Mouse (Mus musculus) neural tube, embryonic 11.5 days (tissue): ENCODE results near the gene Smoc2. TPM values are rescaled to one million over a fixed set of nuclear protein-coding genes. Genes with fewer than 3 reads are reported as not detected.
A peak's percentile ranks its signal among the peaks of the same experiment; 100 is the strongest.

Experiments used
- ATAC-seq: fragments of 200-750 bp; cut with Nextera tagmentation; 2 replicates; pipeline ENCODE4 v1.8.0; 2017; ENCODE audit warnings: moderate number of reproducible peaks, mild to moderate bottlenecking, moderate TSS enrichment, moderate library complexity; ENCODE audit not compliant: insufficient read depth, low FRiP score, low TSS enrichment
- DNase-seq: peaks from one replicate; pipeline ENCODE4 v3.0.0-alpha.2; 2015; ENCODE audit warnings: low spot score
- H3K27ac ChIP-seq: fragments of 300-500 bp; sonication (generic); 2 replicates; pipeline ENCODE4 v1.5.1; 2014; ENCODE audit warnings: low read depth, mild to moderate bottlenecking, low read length
- H3K27me3 ChIP-seq: fragments of 300-500 bp; sonication (generic); 2 replicates; pipeline ENCODE4 v1.6.1; 2014; ENCODE audit warnings: mild to moderate bottlenecking, low read length, mixed read lengths; ENCODE audit not compliant: control insufficient read depth, insufficient read depth
- H3K36me3 ChIP-seq: fragments of 300-500 bp; sonication (generic); 2 replicates; pipeline ENCODE4 v1.6.1; 2014; ENCODE audit warnings: mild to moderate bottlenecking, low read length, moderate library complexity, mixed read lengths; ENCODE audit not compliant: control insufficient read depth, insufficient read depth
- H3K4me1 ChIP-seq: fragments of 300-500 bp; sonication (generic); 2 replicates; pipeline ENCODE4 v1.6.1; 2014; ENCODE audit warnings: low read length, mixed read lengths; ENCODE audit not compliant: control insufficient read depth, insufficient read depth
- H3K4me2 ChIP-seq: fragments of 300-500 bp; sonication (generic); 2 replicates; pipeline ENCODE4 v1.6.1; 2014; ENCODE audit warnings: low read depth, mild to moderate bottlenecking, moderate library complexity
- H3K4me3 ChIP-seq: fragments of 300-500 bp; sonication (generic); 2 replicates; pipeline ENCODE4 v1.5.1; 2014; ENCODE audit warnings: low read depth, low read length
- H3K9ac ChIP-seq: fragments of 300-500 bp; sonication (generic); 2 replicates; pipeline ENCODE4 v1.6.1; 2014; ENCODE audit warnings: mild to moderate bottlenecking, low read length
- H3K9me3 ChIP-seq: fragments of 300-500 bp; sonication (generic); 2 replicates; pipeline ENCODE4 v1.6.1; 2016; ENCODE audit warnings: low read length; ENCODE audit not compliant: control insufficient read depth
- WGBS: fragments of 180-500 bp; shearing (Covaris S2); extraction: QIAGEN DNeasy Blood & Tissue Kit; methylation state at CpG from one replicate; pipeline ENCODE4 v1.1.7; 2014; 5-methylcytosine and 5-hydroxymethylcytosine counted together
- polyA plus RNA-seq: library from polyadenylated mRNA; unstranded; fragments of >200 nt; fragmentation: Nextera tagmentation; extraction: Ambion mirVana; gene quantifications from 2 replicates; pipeline ENCODE4 v1.2.1, GENCODE M21; 2014

The Smoc2 gene
- polyA plus RNA-seq, 1 experiment from 2014 or later = 17.1 TPM

DNA sequence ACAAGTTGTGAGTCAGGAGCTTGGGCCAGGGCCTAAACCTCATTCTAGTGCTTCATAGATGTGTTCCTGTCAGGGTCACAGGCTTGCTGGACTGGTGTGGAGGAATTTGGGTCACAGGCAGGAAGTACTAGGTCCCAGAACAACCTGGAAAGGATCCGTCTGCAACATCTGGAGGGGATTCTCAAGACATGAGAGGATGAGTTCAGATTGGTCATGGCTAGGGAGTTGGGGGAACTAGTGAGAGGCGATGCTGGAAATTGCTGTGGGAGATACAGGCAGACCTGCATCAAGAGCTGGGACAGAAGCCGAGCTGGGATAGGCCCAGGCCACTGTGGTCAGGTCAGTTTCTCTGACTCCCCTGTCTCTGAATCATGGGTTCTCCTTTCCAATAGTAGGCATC lies 15.8 kb downstream of the Smoc2 start:
- DNase-seq = no peak
- no peak for ATAC-seq

GRCm38 (mm10) chr17:14300361-14300760 lies 21.1 kb downstream of the Smoc2 start:
- Histone ChIP-seq H3K4me1 (no peaks in the 10 kb centered on the region), H3K27me3 (no peaks in the 10 kb centered on the region), H3K4me3 (no peak overlapping the region), H3K9me3 (no peaks in the 10 kb centered on the region), H3K9ac (no peak overlapping the region), H3K36me3 (no peaks in the 10 kb centered on the region), H3K27ac (no peak overlapping the region), H3K4me2 (no peak overlapping the region)
- no peak for ATAC-seq
- no peak for DNase-seq
- 85% methylated on average over 5 of the region's 5 CpGs for WGBS

More for the DNA sequence above, 15.8 kb downstream of the Smoc2 start:
- H3K4me3 ChIP-seq = no peak overlapping the region
- no peak overlapping the region for H3K27ac ChIP-seq
- no peak overlapping the region for H3K9ac ChIP-seq
- H3K27me3 ChIP-seq = no peaks in the 10 kb centered on the region
- H3K9me3 ChIP-seq = no peaks in the 10 kb centered on the region
- 92% methylated on average over 3 of the region's 3 CpGs for WGBS
- no peaks in the 10 kb centered on the region for H3K36me3 ChIP-seq
- no peaks in the 10 kb centered on the region for H3K4me1 ChIP-seq
- H3K4me2 ChIP-seq = no peak overlapping the region

DNA sequence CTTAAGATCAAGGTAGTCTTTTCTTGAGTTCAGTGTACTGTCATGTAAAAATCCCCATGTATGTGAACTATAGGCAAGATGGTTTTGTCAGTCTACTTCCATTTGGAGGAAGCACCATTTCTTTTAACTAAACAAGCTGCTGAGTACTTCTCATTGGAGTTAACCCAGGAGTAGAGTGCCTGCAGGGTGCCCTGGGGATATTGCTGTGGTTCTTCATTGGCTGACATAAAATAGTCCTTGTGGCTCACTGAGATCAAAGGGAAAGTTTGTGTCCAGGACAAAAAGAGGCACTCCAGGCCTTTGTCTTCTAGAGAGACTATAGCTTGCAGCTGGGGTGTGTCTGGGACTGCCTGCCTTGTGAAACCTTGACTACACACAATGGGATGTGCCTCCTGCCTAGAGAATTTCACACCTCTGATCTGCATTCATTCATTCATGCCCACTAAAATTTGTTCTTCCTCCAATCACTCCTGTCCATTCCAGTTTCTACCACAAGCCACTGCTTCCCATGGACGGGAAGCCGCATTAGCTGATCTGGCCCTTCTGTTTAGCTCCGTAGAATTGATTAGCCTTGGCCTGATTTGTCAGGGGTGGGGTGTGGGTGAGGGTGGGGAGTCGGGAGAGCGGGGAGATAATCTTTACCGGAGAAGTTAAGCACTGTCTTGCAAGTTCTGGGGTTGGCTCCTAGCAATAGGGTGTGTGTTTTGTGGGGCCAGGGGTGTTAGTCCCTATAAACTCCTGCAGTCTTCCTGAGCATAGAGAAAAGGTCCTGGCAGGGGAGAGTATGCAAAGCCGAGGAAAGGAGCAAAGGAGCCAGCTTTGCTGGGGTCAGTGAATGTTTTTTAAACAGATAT lies 22.4 kb downstream of the Smoc2 start:
- peak; percentile 23; the same call in 1 of the 2 replicates for ATAC-seq
- Histone ChIP-seq H3K27me3 (no peaks in the 10 kb centered on the region), H3K4me2 (no peak overlapping the region), H3K4me1 (no peaks in the 10 kb centered on the region), H3K9me3 (no peaks in the 10 kb centered on the region), H3K9ac (no peak overlapping the region), H3K36me3 (no peaks in the 10 kb centered on the region), H3K27ac (no peak overlapping the region), H3K4me3 (no peak overlapping the region)
- WGBS = 13% methylated on average over 7 of the region's 7 CpGs
- DNase-seq = no peak

- DNase-seq = peak; percentile 35
- H3K27ac ChIP-seq = no peak overlapping the region
- H3K36me3 ChIP-seq = no peaks in the 10 kb centered on the region
- no peak overlapping the region for H3K4me2 ChIP-seq
- 24% methylated on average over 6 of the region's 6 CpGs for WGBS
- no peak overlapping the region for H3K9ac ChIP-seq
- no peak overlapping the region for H3K4me3 ChIP-seq
- H3K4me1 ChIP-seq = no peaks in the 10 kb centered on the region
- ATAC-seq = no peak
- no peaks in the 10 kb centered on the region for H3K9me3 ChIP-seq
- no peaks in the 10 kb centered on the region for H3K27me3 ChIP-seq
Measured at GRCm38 (mm10) chr17:14302356-14302755, 23.1 kb downstream of the Smoc2 start.

- DNase-seq (no peak), ATAC-seq (no peak)
- WGBS = 98% methylated on average over 6 of the region's 6 CpGs
- no peaks in the 10 kb centered on the region for H3K27me3 ChIP-seq
- no peak overlapping the region for H3K9ac ChIP-seq
- H3K4me1 ChIP-seq = no peaks in the 10 kb centered on the region
- H3K4me3 ChIP-seq = no peak overlapping the region
- H3K27ac ChIP-seq = no peak overlapping the region
- no peaks in the 10 kb centered on the region for H3K36me3 ChIP-seq
- no peaks in the 10 kb centered on the region for H3K9me3 ChIP-seq
- no peak overlapping the region for H3K4me2 ChIP-seq
Measured at GRCm38 (mm10) chr17:14303722-14304121, 24.4 kb downstream of the Smoc2 start.

DNA sequence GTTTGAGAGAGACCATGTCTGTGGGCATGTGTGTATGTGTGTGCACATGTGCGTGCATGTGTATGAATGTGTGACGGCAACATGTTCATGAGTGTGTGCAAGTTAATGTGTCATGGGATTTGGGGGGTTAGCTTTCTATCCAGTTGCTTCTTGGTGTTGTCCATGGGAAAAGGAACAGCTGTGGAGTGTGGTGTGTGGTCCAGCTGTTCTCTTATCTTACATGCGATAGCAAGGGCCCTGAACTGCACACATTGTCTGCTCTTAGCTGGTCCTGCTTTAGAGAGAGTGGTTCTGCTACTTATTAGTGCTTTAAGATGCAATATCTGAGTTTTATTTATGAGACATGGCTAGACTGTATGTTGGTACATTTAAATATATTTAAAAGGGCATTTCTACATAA lies 30.6 kb downstream of the Smoc2 start:
- no peaks in the 10 kb centered on the region for H3K27me3 ChIP-seq
- DNase-seq = no peak
- H3K9me3 ChIP-seq = no peaks in the 10 kb centered on the region
- H3K4me3 ChIP-seq = no peak overlapping the region
- H3K36me3 ChIP-seq = no peaks in the 10 kb centered on the region
- H3K9ac ChIP-seq = no peak overlapping the region
- no peak for ATAC-seq
- no peak overlapping the region for H3K27ac ChIP-seq
- H3K4me2 ChIP-seq = no peak overlapping the region
- 88% methylated on average over 3 of the region's 3 CpGs for WGBS
- H3K4me1 ChIP-seq = no peaks in the 10 kb centered on the region

- ATAC-seq (no peak), DNase-seq (no peak)
- H3K27ac ChIP-seq = no peak overlapping the region
- H3K4me2 ChIP-seq = no peak overlapping the region
- no peaks in the 10 kb centered on the region for H3K27me3 ChIP-seq
- H3K4me3 ChIP-seq = no peak overlapping the region
- 86% methylated on average over 6 of the region's 6 CpGs for WGBS
- H3K9ac ChIP-seq = no peak overlapping the region
- no peaks in the 10 kb centered on the region for H3K9me3 ChIP-seq
- H3K4me1 ChIP-seq = no peaks in the 10 kb centered on the region
- no peaks in the 10 kb centered on the region for H3K36me3 ChIP-seq
Measured at GRCm38 (mm10) chr17:14312440-14312839, 33.1 kb downstream of the Smoc2 start.

DNA sequence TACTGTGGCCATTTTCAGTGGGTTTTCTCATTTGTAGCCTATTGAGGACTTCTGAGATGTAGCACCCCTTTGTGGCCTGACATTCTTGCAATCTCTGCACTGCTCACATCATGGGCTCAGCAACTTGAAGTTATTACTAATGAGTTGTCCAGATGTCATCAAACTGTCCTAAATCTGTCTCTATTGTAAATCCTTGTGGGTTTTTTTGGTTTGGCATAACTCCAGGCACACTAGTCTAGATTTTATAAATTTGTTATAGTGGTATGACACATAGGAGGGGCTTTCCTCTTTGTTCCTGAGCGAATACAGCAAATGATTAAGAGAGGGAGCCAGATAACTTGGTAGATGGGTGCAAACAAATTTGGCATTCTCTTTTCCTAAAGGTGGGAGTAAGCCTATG lies 35.0 kb downstream of the Smoc2 start:
- ATAC-seq (no peak), DNase-seq (no peak)
- Histone ChIP-seq H3K4me3 (no peak overlapping the region), H3K9me3 (no peaks in the 10 kb centered on the region), H3K4me2 (no peak overlapping the region), H3K9ac (no peak overlapping the region), H3K4me1 (no peaks in the 10 kb centered on the region), H3K27me3 (no peaks in the 10 kb centered on the region), H3K36me3 (no peaks in the 10 kb centered on the region), H3K27ac (no peak overlapping the region)
- 93% methylated on average over 1 of the region's 1 CpGs for WGBS

- H3K27ac ChIP-seq = no peak overlapping the region
- 86% methylated on average over 7 of the region's 7 CpGs for WGBS
- H3K4me3 ChIP-seq = no peak overlapping the region
- no peaks in the 10 kb centered on the region for H3K27me3 ChIP-seq
- no peak for ATAC-seq
- no peaks in the 10 kb centered on the region for H3K36me3 ChIP-seq
- DNase-seq = no peak
- H3K4me2 ChIP-seq = no peak overlapping the region
- H3K4me1 ChIP-seq = no peaks in the 10 kb centered on the region
- no peaks in the 10 kb centered on the region for H3K9me3 ChIP-seq
- H3K9ac ChIP-seq = no peak overlapping the region
Measured at GRCm38 (mm10) chr17:14316536-14316935, 37.2 kb downstream of the Smoc2 start.
